Mouse (Mus musculus): ENCODE measurements around the gene Tapbpl.

Gene Tapbpl

GRCm38 (mm10) chr6:125197166-125197565 lies 34.5 kb downstream of the Tapbpl start:
- DNase-seq (ENCODE audit: low read depth, low spot score), result no peak

GRCm38 (mm10) chr6:125196301-125196700 lies 35.4 kb downstream of the Tapbpl start:
- DNase-seq (ENCODE audit: low read depth, low spot score), result no peak

GRCm38 (mm10) chr6:125195541-125196075 lies 36.1 kb downstream of the Tapbpl start:
- no peak for DNase-seq (ENCODE audit: low read depth, low spot score)

GRCm38 (mm10) chr6:125193390-125193789 lies 38.3 kb downstream of the Tapbpl start:
- no peak for DNase-seq (ENCODE audit: low read depth, low spot score)

GRCm38 (mm10) chr6:125192841-125193240 lies 38.8 kb downstream of the Tapbpl start:
- DNase-seq (ENCODE audit: low read depth, low spot score), result no peak

GRCm38 (mm10) chr6:125192016-125192714 lies 39.5 kb downstream of the Tapbpl start:
- peak; percentile 90 for DNase-seq (ENCODE audit: low read depth, low spot score)

- peak; percentile 94 for DNase-seq (ENCODE audit: low read depth, low spot score)
These were observed 40.2 kb downstream of the Tapbpl start, which contains the start of the genes Ncapd2 and Mrpl51 for GRCm38 (mm10) chr6:125191332-125192015. Gene Ncapd2 (minus strand): TSS chr6:125191701. Gene Mrpl51 (plus strand): TSS chr6:125191801.

GRCm38 (mm10) chr6:125190816-125191215 lies 40.8 kb downstream of the Tapbpl start:
- no peak for DNase-seq (ENCODE audit: low read depth, low spot score)

- no peak for DNase-seq (ENCODE audit: low read depth, low spot score)
These were observed 45.5 kb downstream of the Tapbpl start for GRCm38 (mm10) chr6:125186203-125186602.

GRCm38 (mm10) chr6:125182133-125182532 lies 49.5 kb downstream of the Tapbpl start:
- no peak for DNase-seq (ENCODE audit: low read depth, low spot score)

GRCm38 (mm10) chr6:125179601-125180000 lies 52.1 kb downstream of the Tapbpl start:
- no peak for DNase-seq (ENCODE audit: low read depth, low spot score)

- no peak for DNase-seq (ENCODE audit: low read depth, low spot score)
These were observed 56.2 kb downstream of the Tapbpl start for GRCm38 (mm10) chr6:125175469-125175868.

All from skeletal muscle tissue, adult 2 months (tissue).